Mouse (Mus musculus) limb, embryonic 14.5 days (tissue): ENCODE data around the gene Soat2. TPM values are rescaled to one million over a fixed set of nuclear protein-coding genes. Genes with fewer than 3 reads are reported as not detected.

ENCODE experiments used
- ATAC-seq: fragments of 200-750 bp; cut with Nextera tagmentation; 2 replicates; pipeline ENCODE4 v1.8.0; 2017; ENCODE audit warnings: low read depth, moderate number of reproducible peaks, moderate TSS enrichment; ENCODE audit not compliant: low FRiP score
- DNase-seq: peaks from one replicate; pipeline ENCODE4 v3.0.0-alpha.2; 2015; ENCODE audit warnings: low spot score
- H3K27ac ChIP-seq: fragments of 300-500 bp; sonication (generic); replicated peaks from 2 replicates; pipeline ENCODE4 v1.5.1; 2014; ENCODE audit warnings: low read depth, mild to moderate bottlenecking, low read length, moderate library complexity, mixed read lengths
- H3K27me3 ChIP-seq: fragments of 300-500 bp; sonication (generic); 2 replicates; pipeline ENCODE4 v1.6.1; 2014; ENCODE audit warnings: low read length, mixed read lengths; ENCODE audit not compliant: control insufficient read depth, insufficient read depth
- H3K36me3 ChIP-seq: fragments of 300-500 bp; sonication (generic); 2 replicates; pipeline ENCODE4 v1.6.1; 2014; ENCODE audit warnings: mild to moderate bottlenecking, low read length, moderate library complexity, mixed read lengths; ENCODE audit not compliant: control insufficient read depth, insufficient read depth
- H3K4me1 ChIP-seq: fragments of 300-500 bp; sonication (generic); 2 replicates; pipeline ENCODE4 v1.6.1; 2014; ENCODE audit warnings: antibody characterized with exemption, low read length, mixed read lengths; ENCODE audit not compliant: control insufficient read depth, insufficient read depth
- H3K4me2 ChIP-seq: fragments of 300-500 bp; sonication (generic); replicated peaks from 2 replicates; pipeline ENCODE4 v1.6.1; 2014; ENCODE audit warnings: low read depth, mild to moderate bottlenecking, low read length, moderate library complexity; ENCODE audit not compliant: severe bottlenecking
- H3K4me3 ChIP-seq: fragments of 300-500 bp; sonication (generic); replicated peaks from 2 replicates; pipeline ENCODE4 v1.5.1; 2014; ENCODE audit warnings: low read length
- H3K9ac ChIP-seq: fragments of 300-500 bp; sonication (generic); 2 replicates; pipeline ENCODE4 v1.6.1; 2014; ENCODE audit warnings: mild to moderate bottlenecking, low read depth, low read length, moderate library complexity; ENCODE audit not compliant: severe bottlenecking
- H3K9me3 ChIP-seq: fragments of 300-500 bp; sonication (generic); 2 replicates; pipeline ENCODE4 v1.6.1; 2016; ENCODE audit warnings: low read length; ENCODE audit not compliant: control insufficient read depth
- POLR2A ChIP-seq: fragments of 200-500 bp; IDR thresholded peaks from 2 replicates; pipeline ENCODE4 v1.8.0; 2012; ENCODE audit warnings: inconsistent platforms, mild to moderate bottlenecking, moderate library complexity, borderline replicate concordance; ENCODE audit not compliant: insufficient read depth, insufficient read length; ENCODE audit errors: extremely low read depth
- WGBS: fragments of 180-500 bp; shearing (Covaris S2); extraction: QIAGEN DNeasy Blood & Tissue Kit; methylation state at CpG from one replicate; pipeline ENCODE4 v1.1.7; 2014; 5-methylcytosine and 5-hydroxymethylcytosine counted together
- polyA plus RNA-seq, 2 experiments: library from polyadenylated mRNA; depleted of rRNA in 1 of 2; stranded (reverse) in 1 of 2; unstranded in 1 of 2; fragments of >200 nt; fragmentation: Nextera tagmentation in 1 of 2; extraction: Ambion mirVana in 1 of 2; gene quantifications; 2 replicates each; pipeline versions ENCODE4 v1.2.1 to v1.2.3; 2012 to 2014

The Soat2 gene
- polyA plus RNA-seq, 2 experiments, result 0.76 to 0.87 TPM

- WGBS, result 81% methylated on average over 16 of the region's 16 CpGs
- no peak overlapping the region for H3K4me2 ChIP-seq
- ATAC-seq, result no peak
- no peak for DNase-seq
- H3K36me3 ChIP-seq, result peaks cover 40% of the 10 kb centered on the region
- no peaks in the 10 kb centered on the region for H3K27me3 ChIP-seq
- H3K4me3 ChIP-seq, result no peak overlapping the region
- H3K4me1 ChIP-seq, result no peaks in the 10 kb centered on the region
- H3K27ac ChIP-seq, result no peak overlapping the region
- H3K9me3 ChIP-seq, result no peaks in the 10 kb centered on the region
- no peak for TF ChIP-seq POLR2A
- no peak overlapping the region for H3K9ac ChIP-seq
Measured at GRCm38 (mm10) chr15:102175736-102176319, 25.5 kb downstream of the Soat2 start.

GRCm38 (mm10) chr15:102176571-102177316 is 26.4 kb downstream of the Soat2 start:
- Histone ChIP-seq H3K27me3 (no peaks in the 10 kb centered on the region), H3K4me3 (no peak overlapping the region), H3K36me3 (peaks cover 40% of the 10 kb centered on the region), H3K9me3 (no peaks in the 10 kb centered on the region), H3K9ac (no peak overlapping the region), H3K4me2 (no peak overlapping the region), H3K27ac (no peak overlapping the region), H3K4me1 (no peaks in the 10 kb centered on the region)
- no peak for TF ChIP-seq POLR2A
- DNase-seq (no peak), ATAC-seq (no peak)
- WGBS, result 86% methylated on average over 7 of the region's 7 CpGs

GRCm38 (mm10) chr15:102177417-102177816 is 27.1 kb downstream of the Soat2 start:
- no peak for DNase-seq
- no peak overlapping the region for H3K4me2 ChIP-seq
- no peaks in the 10 kb centered on the region for H3K4me1 ChIP-seq
- no peak for ATAC-seq
- no peaks in the 10 kb centered on the region for H3K27me3 ChIP-seq
- no peak overlapping the region for H3K4me3 ChIP-seq
- peaks cover 40% of the 10 kb centered on the region for H3K36me3 ChIP-seq
- H3K27ac ChIP-seq, result no peak overlapping the region
- H3K9me3 ChIP-seq, result no peaks in the 10 kb centered on the region
- no peak for TF ChIP-seq POLR2A
- 89% methylated on average over 8 of the region's 8 CpGs for whole genome bisulfite sequencing
- H3K9ac ChIP-seq, result no peak overlapping the region

GRCm38 (mm10) chr15:102178279-102178678 is 28.0 kb downstream of the Soat2 start:
- H3K27ac ChIP-seq, result no peak overlapping the region
- no peak overlapping the region for H3K4me2 ChIP-seq
- H3K4me3 ChIP-seq, result no peak overlapping the region
- peaks cover 40% of the 10 kb centered on the region for H3K36me3 ChIP-seq
- no peak for ATAC-seq
- DNase-seq, result peak; percentile 82
- no peaks in the 10 kb centered on the region for H3K4me1 ChIP-seq
- H3K9ac ChIP-seq, result no peak overlapping the region
- no peaks in the 10 kb centered on the region for H3K9me3 ChIP-seq
- no peak for TF ChIP-seq POLR2A
- WGBS, result 21% methylated on average over 4 of the region's 6 CpGs
- H3K27me3 ChIP-seq, result no peaks in the 10 kb centered on the region

- H3K4me1 ChIP-seq, result no peaks in the 10 kb centered on the region
- H3K27me3 ChIP-seq, result no peaks in the 10 kb centered on the region
- no peaks in the 10 kb centered on the region for H3K9me3 ChIP-seq
- H3K36me3 ChIP-seq, result peaks cover 44% of the 10 kb centered on the region
- WGBS, result 74% methylated on average over 9 of the region's 9 CpGs
- no peak overlapping the region for H3K4me2 ChIP-seq
- H3K4me3 ChIP-seq, result no peak overlapping the region
- no peak overlapping the region for H3K27ac ChIP-seq
- H3K9ac ChIP-seq, result no peak overlapping the region
- ATAC-seq, result no peak
- no peak for DNase-seq
- no peak for TF ChIP-seq POLR2A
Measured at GRCm38 (mm10) chr15:102179106-102179505, 28.8 kb downstream of the Soat2 start.
